Mouse (Mus musculus): ENCODE results near the gene Ptges2.

- peak; percentile 92 for TF ChIP-seq CTCF (IDR thresholded peaks at IDR 0.05; ENCODE audit: low read depth)
- TF ChIP-seq EP300 (optimal IDR thresholded peaks at IDR 0.05) = no peak
Observed at GRCm38 (mm10) chr2:32353007-32353542, 42.6 kb upstream of the Ptges2 start, which contains the start of gene Dnm1.
